Mouse (Mus musculus): ENCODE data around the gene Cyp3a16.
"Not testable (repeated sequence)": the region's sequence is repeated elsewhere in the genome, so short reads cannot be mapped to it uniquely, and the experiment has no call there.

Cyp3a16 gene

GRCm38 (mm10) chr5:145469623-145470022, at the start of gene Cyp3a16:
Gene Cyp3a16, minus strand, starts transcription at chr5:145469723.
- DNase-seq (ENCODE audit: low spot score), result peak; percentile 2

GRCm38 (mm10) chr5:145490300-145490699, 20.8 kb upstream of the Cyp3a16 start:
- no peak for DNase-seq (ENCODE audit: low spot score)

- no peak for DNase-seq (ENCODE audit: low spot score)
These were observed 5.0 kb downstream of the Cyp3a16 start for GRCm38 (mm10) chr5:145464304-145465088.

- no peak for DNase-seq (ENCODE audit: low spot score)
These were observed 7.2 kb downstream of the Cyp3a16 start for GRCm38 (mm10) chr5:145462321-145462720.

GRCm38 (mm10) chr5:145454389-145454788, 15.1 kb downstream of the Cyp3a16 start:
- no peak for DNase-seq (ENCODE audit: low spot score)

GRCm38 (mm10) chr5:145433688-145434087, 35.8 kb downstream of the Cyp3a16 start:
- DNase-seq (ENCODE audit: low spot score), result no peak

- DNase-seq (ENCODE audit: low spot score), result no peak
These were observed 38.5 kb downstream of the Cyp3a16 start for GRCm38 (mm10) chr5:145431004-145431403.

- no peak for DNase-seq (ENCODE audit: low spot score)
These were observed 47.2 kb downstream of the Cyp3a16 start for GRCm38 (mm10) chr5:145422287-145422686.

GRCm38 (mm10) chr5:145415416-145415815, 54.1 kb downstream of the Cyp3a16 start:
- DNase-seq (ENCODE audit: low spot score), result not testable (repeated sequence)

Data from MN1 (cell line).